8 mouse cellular contexts compared by ENCODE assay signal in genomic region chr10:42860159-42860911, GRCm38 (mm10). TPM values are rescaled to one million over a fixed set of nuclear protein-coding genes. Genes with fewer than 3 reads are reported as not detected.
DNase-seq lines count a peak whose midpoint lies in the region; ATAC-seq and TF ChIP-seq lines count a peak whose summit lies in the region.

Gene Scml4, plus strand, starts transcription at chr10:42860370.

- peak; percentile 4; the same call in 1 of the 2 replicates for TF ChIP-seq CTCF in forebrain, postnatal 0 days (IDR thresholded peaks at IDR 0.05; ENCODE audit: low read depth)
- TF ChIP-seq CTCF in lung, adult 2 months (IDR thresholded peaks at IDR 0.05; ENCODE audit: insufficient read depth, low read length), result no peak

- peak within 1 kb of the TSS; percentile 56 for H3K9ac ChIP-seq in forebrain, postnatal 0 days
- peak within 1 kb of the TSS; percentile 54; the same call in 1 of the 2 replicates for H3K9ac ChIP-seq in neural tube, embryonic 13.5 days

- WGBS in forebrain, postnatal 0 days, result 13% methylated on average over 17 of the region's 17 CpGs
- WGBS in lung, adult 2 months, result 62% methylated on average over 17 of the region's 17 CpGs
- WGBS in neural tube, embryonic 13.5 days, result 25% methylated on average over 17 of the region's 17 CpGs

- no peaks in the 10 kb centered on the region for H3K27me3 ChIP-seq in forebrain, postnatal 0 days (ENCODE audit: insufficient read depth, low read length)
- H3K27me3 ChIP-seq in neural tube, embryonic 13.5 days, result peaks cover 11% of the 10 kb centered on the region; the same call in 1 of the 2 replicates

- no peaks in the 10 kb centered on the region for H3K9me3 ChIP-seq in forebrain, postnatal 0 days (ENCODE audit: low read length)
- no peaks in the 10 kb centered on the region for H3K9me3 ChIP-seq in neural tube, embryonic 13.5 days

- H3K4me2 ChIP-seq in forebrain, postnatal 0 days (ENCODE audit: low read depth), result peak within 1 kb of the TSS; percentile 60
- peak within 1 kb of the TSS; percentile 54 for H3K4me2 ChIP-seq in neural tube, embryonic 13.5 days

- H3K4me1 ChIP-seq in forebrain, postnatal 0 days (ENCODE audit: insufficient read depth), result peaks cover 19% of the 10 kb centered on the region
- peaks cover 9% of the 10 kb centered on the region for H3K4me1 ChIP-seq in lung, adult 2 months (ENCODE audit: control insufficient read depth, insufficient read depth, low read length)
- H3K4me1 ChIP-seq in neural tube, embryonic 13.5 days (replicated peaks), result peaks cover 52% of the 10 kb centered on the region

- peak; percentile 82 to 83 for DNase-seq in CD8-positive naive resting alpha-beta T cell, adult 2 months (ENCODE audit: low read depth in 2 of 2, low spot score in 2 of 2)
- peak; percentile 57 for DNase-seq in adipocyte (ENCODE audit: low spot score)
- DNase-seq in forebrain, postnatal 0 days, result peak; percentile 86
- peak; percentile 30 for DNase-seq in kidney, adult 18-20 months
- no peak for DNase-seq in lung, adult 2 months
- DNase-seq in thymus, postnatal 10 days (ENCODE audit: low spot score in 2 of 2), result peak; percentile 45 to 63
- DNase-seq in cerebellum, adult 11 months, result no peak

- peak; percentile 87 for ATAC-seq in forebrain, postnatal 0 days
- peak; percentile 84 for ATAC-seq in neural tube, embryonic 13.5 days (ENCODE audit: low read depth)

- peak within 1 kb of the TSS; percentile 44 for H3K4me3 ChIP-seq in forebrain, postnatal 0 days (ENCODE audit: low read depth, low read length)
- peak within 1 kb of the TSS; percentile 17 for H3K4me3 ChIP-seq in lung, adult 2 months (replicated peaks; ENCODE audit: extremely low read depth, low read depth, low read length)
- peak within 1 kb of the TSS; percentile 31 for H3K4me3 ChIP-seq in neural tube, embryonic 13.5 days

- TF ChIP-seq POLR2A in lung, adult 2 months (IDR thresholded peaks at IDR 0.05; ENCODE audit: borderline replicate concordance, extremely low read depth, low read depth, low read length), result 0 out of 2 replicates have a peak, but pooled peaks have one; percentile 14

- peak within 1 kb of the TSS; percentile 76 for H3K27ac ChIP-seq in forebrain, postnatal 0 days (ENCODE audit: low read depth, low read length)
- peak within 1 kb of the TSS; percentile 85 for H3K27ac ChIP-seq in neural tube, embryonic 13.5 days (replicated peaks)

- H3K36me3 ChIP-seq in forebrain, postnatal 0 days (ENCODE audit: insufficient read depth), result no peaks in the 10 kb centered on the region
- H3K36me3 ChIP-seq in neural tube, embryonic 13.5 days, result no peaks in the 10 kb centered on the region

RNA-seq across cellular contexts. Expression of gene Scml4, which starts in this region (rescaled TPM):
- 16.2 and 37.7 TPM in 2 replicates for total RNA-seq in forebrain, postnatal 0 days (2014; rRNA removed)
- 3.6 and 8.5 TPM in 2 replicates for polyA plus RNA-seq in forebrain, postnatal 0 days (2015; fragmentation: Nextera tagmentation; extraction: Ambion mirVana)
- 2.9 and 3.1 TPM in 2 replicates for polyA plus RNA-seq in lung, adult 2 months (2012; rRNA removed)
- 4.8 and 4.9 TPM in 2 replicates for polyA plus RNA-seq in neural tube, embryonic 13.5 days (2015; fragmentation: Nextera tagmentation; extraction: Ambion mirVana)

Comparison
In these comparisons a context has a peak if more than half of its experiments do, and no peak if none do; other contexts are left out.
1. DNase-seq: peak in CD8-positive naive resting alpha-beta T cell, adult 2 months (2 of 2), adipocyte (single experiment), forebrain, postnatal 0 days (single experiment), kidney, adult 18-20 months (single experiment) and thymus, postnatal 10 days (2 of 2); none in lung, adult 2 months (single experiment) and cerebellum, adult 11 months (single experiment).
2. Peak in every context shown above with its lines, with median percentiles within 50 percentile points of each other: H3K4me3 ChIP-seq.